Mouse (Mus musculus) forebrain, postnatal 0 days (tissue): ENCODE measurements at regions not wholly inside any gene's neighbourhood (a gene's known extent, or its start where the extent isn't known, plus 50 kb on each side); places are given as distances from the start of the nearest gene placed in this dataset.
A peak's percentile ranks its signal among the peaks of the same experiment; 100 is the strongest.

Source experiments
- ATAC-seq: fragments of 200-750 bp; cut with Nextera tagmentation; 2 replicates; pipeline ENCODE4 v1.8.0; 2017; ENCODE audit warnings: mild to moderate bottlenecking, moderate library complexity
- DNase-seq: peaks from one replicate; pipeline ENCODE4 v3.0.0-alpha.2; 2015
- H3K27ac ChIP-seq: fragments of 300-500 bp; sonication (generic); 2 replicates; pipeline ENCODE4 v1.5.1; 2014; ENCODE audit warnings: low read depth, mild to moderate bottlenecking, antibody characterized with exemption, low read length, moderate library complexity, mixed read lengths
- H3K27me3 ChIP-seq: fragments of 300-500 bp; sonication (generic); 2 replicates; pipeline ENCODE4 v1.6.1; 2014; ENCODE audit warnings: mild to moderate bottlenecking, low read length, mixed read lengths; ENCODE audit not compliant: insufficient read depth
- H3K36me3 ChIP-seq: fragments of 300-500 bp; sonication (generic); 2 replicates; pipeline ENCODE4 v1.6.1; 2014; ENCODE audit warnings: mild to moderate bottlenecking, moderate library complexity; ENCODE audit not compliant: insufficient read depth
- H3K4me1 ChIP-seq: fragments of 300-500 bp; sonication (generic); 2 replicates; pipeline ENCODE4 v1.6.1; 2014; ENCODE audit warnings: antibody characterized with exemption; ENCODE audit not compliant: insufficient read depth
- H3K4me2 ChIP-seq: fragments of 300-500 bp; sonication (generic); 2 replicates; pipeline ENCODE4 v1.6.1; 2014; ENCODE audit warnings: low read depth, mild to moderate bottlenecking, moderate library complexity
- H3K4me3 ChIP-seq: fragments of 300-500 bp; sonication (generic); 2 replicates; pipeline ENCODE4 v1.5.1; 2014; ENCODE audit warnings: low read depth, low read length, mixed read lengths
- H3K9ac ChIP-seq: fragments of 300-500 bp; sonication (generic); 2 replicates; pipeline ENCODE4 v1.6.1; 2014; ENCODE audit warnings: mild to moderate bottlenecking
- H3K9me3 ChIP-seq: fragments of 300-500 bp; sonication (generic); 2 replicates; pipeline ENCODE4 v1.6.1; 2016; ENCODE audit warnings: low read length
- CTCF ChIP-seq: sonication (generic); IDR thresholded peaks from 2 replicates; pipeline ENCODE4 v1.5.1; 2016; ENCODE audit warnings: antibody characterized with exemption, control low read depth, low read depth
- WGBS: fragments of 180-500 bp; shearing (Covaris S2); extraction: QIAGEN DNeasy Blood & Tissue Kit; methylation state at CpG from one replicate; pipeline ENCODE4 v1.1.7; 2014; 5-methylcytosine and 5-hydroxymethylcytosine counted together

DNA sequence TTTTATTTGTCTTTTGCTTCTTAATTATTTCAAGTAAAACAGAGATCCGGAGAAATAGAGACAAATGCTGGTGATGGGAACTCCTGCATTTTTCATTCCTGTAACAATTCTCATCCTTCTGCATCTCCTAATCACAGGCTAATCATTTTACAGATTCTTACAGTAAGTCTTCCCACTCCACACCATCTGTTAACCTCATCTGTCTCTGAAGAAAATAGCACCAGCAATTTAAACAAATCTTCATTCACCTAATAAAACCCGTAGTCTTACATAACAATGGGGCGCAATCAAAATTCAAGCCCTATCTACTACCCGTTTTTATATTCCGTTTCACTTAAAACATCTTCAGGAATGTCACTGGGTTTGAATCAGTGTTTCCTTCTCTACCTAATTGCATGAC, 960.6 kb upstream of the Flrt2 start:
- no peak for ATAC-seq
- Histone ChIP-seq H3K36me3 (no peaks in the 10 kb centered on the region), H3K4me3 (no peak overlapping the region), H3K27me3 (no peaks in the 10 kb centered on the region), H3K27ac (no peak overlapping the region), H3K4me1 (0 out of 2 replicates have a peak, but pooled peaks cover 4% of the 10 kb centered on the region), H3K4me2 (no peak overlapping the region), H3K9me3 (no peaks in the 10 kb centered on the region), H3K9ac (no peak overlapping the region)
- WGBS: 50% methylated on average over 5 of the region's 5 CpGs
- no peak for TF ChIP-seq CTCF
- peak; percentile 20 for DNase-seq

DNA sequence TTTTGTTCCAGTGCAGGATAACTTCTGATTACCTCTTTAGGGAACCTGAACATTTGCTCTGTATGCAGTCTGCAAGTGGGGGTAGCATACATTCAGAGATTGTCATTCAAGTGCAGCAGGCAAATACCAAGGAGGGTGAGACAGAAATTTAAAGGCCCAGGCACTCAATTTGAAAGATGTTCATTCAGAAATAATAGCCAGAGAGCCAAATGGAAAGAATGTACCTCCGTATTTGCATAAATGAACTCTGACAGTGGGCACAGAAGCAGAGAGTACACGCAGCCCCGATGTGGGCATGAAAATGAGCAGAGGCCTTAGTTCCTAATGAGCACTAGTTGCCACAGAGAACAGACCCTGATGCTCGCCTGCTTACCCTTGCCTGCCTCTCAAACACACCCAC, 958.8 kb upstream of the Flrt2 start:
- 0 out of 2 replicates have a peak, but pooled peaks cover 4% of the 10 kb centered on the region for H3K4me1 ChIP-seq
- no peak overlapping the region for H3K27ac ChIP-seq
- no peaks in the 10 kb centered on the region for H3K27me3 ChIP-seq
- WGBS: 19% methylated on average over 4 of the region's 4 CpGs
- H3K9ac ChIP-seq: no peak overlapping the region
- H3K9me3 ChIP-seq: no peaks in the 10 kb centered on the region
- DNase-seq (peak; percentile 30), ATAC-seq (0 out of 2 replicates have a peak, but pooled peaks have one; percentile 20)
- H3K4me3 ChIP-seq: no peak overlapping the region
- no peak overlapping the region for H3K4me2 ChIP-seq
- no peaks in the 10 kb centered on the region for H3K36me3 ChIP-seq
- no peak for TF ChIP-seq CTCF

DNA sequence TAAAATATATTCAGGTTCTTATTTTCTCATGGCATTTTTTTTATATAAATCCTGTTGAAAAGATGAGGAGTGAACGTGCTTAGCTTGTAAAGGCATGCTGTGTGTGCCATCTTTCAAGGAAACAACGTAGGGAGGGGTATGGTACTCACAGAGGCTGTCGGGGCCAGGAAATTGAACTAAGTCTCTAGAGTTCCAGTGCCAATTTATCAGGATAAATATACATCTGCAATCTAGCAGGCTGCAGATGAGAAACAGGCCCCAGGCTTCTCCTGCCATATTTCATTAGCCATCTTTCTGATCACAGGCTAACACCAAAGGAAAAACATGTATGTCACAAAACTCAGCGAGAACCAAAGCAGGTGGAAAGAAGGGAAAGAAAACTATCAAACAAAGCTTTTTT, 954.8 kb upstream of the Flrt2 start:
- Histone ChIP-seq H3K4me1 (no peaks in the 10 kb centered on the region), H3K27ac (no peak overlapping the region), H3K36me3 (no peaks in the 10 kb centered on the region), H3K9ac (no peak overlapping the region), H3K27me3 (no peaks in the 10 kb centered on the region), H3K9me3 (no peaks in the 10 kb centered on the region), H3K4me3 (no peak overlapping the region), H3K4me2 (no peak overlapping the region)
- 80% methylated on average over 4 of the region's 4 CpGs for WGBS
- DNase-seq (no peak), ATAC-seq (no peak)
- no peak for TF ChIP-seq CTCF

DNA sequence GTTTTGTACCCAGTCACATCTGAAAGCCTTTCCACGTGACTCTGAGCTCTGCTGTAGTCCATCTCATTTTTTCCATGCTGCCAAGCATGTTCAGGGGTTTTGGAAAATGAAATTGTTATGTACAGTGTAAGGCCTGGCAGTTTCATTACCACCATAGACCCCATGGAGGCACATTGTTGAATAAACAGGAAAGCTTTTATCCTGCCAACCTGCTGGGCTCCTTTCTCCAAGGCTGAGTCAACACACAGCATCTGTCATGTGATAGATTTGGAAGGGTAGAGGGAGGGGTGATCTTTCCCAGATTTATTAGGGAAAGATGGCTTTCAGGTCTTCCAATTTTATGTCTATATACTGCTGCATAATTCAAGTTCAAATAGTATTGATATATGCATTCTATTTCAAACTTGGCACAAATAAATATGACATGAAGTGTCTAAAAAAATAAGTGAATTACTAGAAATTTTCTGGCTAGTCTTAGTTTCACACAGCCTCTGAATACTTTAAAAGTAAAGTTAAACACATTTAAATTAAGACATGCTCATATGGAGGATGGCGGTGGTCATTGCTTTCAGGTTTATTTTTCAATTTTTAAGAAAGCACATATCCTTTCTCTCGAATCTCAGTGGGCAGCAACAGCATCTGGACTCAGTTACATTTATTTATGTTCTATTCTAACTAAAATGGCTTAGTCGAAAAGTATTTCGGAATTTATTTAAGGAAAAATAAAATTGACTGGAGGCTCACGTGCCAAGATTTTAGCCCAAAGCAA, 942.1 kb upstream of the Flrt2 start:
- Histone ChIP-seq H3K4me1 (no peaks in the 10 kb centered on the region), H3K4me2 (no peak overlapping the region), H3K9me3 (no peaks in the 10 kb centered on the region), H3K4me3 (no peak overlapping the region), H3K27ac (no peak overlapping the region), H3K27me3 (no peaks in the 10 kb centered on the region), H3K36me3 (no peaks in the 10 kb centered on the region), H3K9ac (no peak overlapping the region)
- peak; percentile 20 for DNase-seq
- peak; percentile 43; the same call in 1 of the 2 replicates for ATAC-seq
- WGBS: 74% methylated on average over 6 of the region's 6 CpGs
- TF ChIP-seq CTCF: no peak

DNA sequence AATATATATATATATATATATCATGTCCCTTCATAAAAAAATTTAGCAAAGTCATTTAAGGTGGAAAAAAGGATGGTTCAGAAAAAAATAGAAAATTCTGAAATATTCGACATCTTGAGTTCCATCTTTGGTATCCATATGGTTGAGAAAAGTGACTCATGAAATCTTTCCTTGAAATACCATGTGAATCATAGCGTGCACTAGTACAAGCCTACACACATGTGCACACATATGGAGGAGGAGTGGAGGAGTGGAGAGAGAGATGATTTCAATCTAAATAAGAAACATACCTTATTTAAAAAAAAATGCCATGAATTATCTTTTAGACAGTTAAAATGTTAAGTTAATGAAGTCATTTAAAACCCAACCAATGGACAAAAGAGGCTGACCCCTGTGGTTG, 936.3 kb upstream of the Flrt2 start:
- Histone ChIP-seq H3K4me2 (no peak overlapping the region), H3K4me3 (no peak overlapping the region), H3K27ac (no peak overlapping the region), H3K27me3 (no peaks in the 10 kb centered on the region), H3K36me3 (no peaks in the 10 kb centered on the region), H3K9ac (no peak overlapping the region), H3K4me1 (no peaks in the 10 kb centered on the region), H3K9me3 (no peaks in the 10 kb centered on the region)
- ATAC-seq (no peak), DNase-seq (no peak)
- 83% methylated on average over 2 of the region's 2 CpGs for WGBS
- TF ChIP-seq CTCF: no peak

DNA sequence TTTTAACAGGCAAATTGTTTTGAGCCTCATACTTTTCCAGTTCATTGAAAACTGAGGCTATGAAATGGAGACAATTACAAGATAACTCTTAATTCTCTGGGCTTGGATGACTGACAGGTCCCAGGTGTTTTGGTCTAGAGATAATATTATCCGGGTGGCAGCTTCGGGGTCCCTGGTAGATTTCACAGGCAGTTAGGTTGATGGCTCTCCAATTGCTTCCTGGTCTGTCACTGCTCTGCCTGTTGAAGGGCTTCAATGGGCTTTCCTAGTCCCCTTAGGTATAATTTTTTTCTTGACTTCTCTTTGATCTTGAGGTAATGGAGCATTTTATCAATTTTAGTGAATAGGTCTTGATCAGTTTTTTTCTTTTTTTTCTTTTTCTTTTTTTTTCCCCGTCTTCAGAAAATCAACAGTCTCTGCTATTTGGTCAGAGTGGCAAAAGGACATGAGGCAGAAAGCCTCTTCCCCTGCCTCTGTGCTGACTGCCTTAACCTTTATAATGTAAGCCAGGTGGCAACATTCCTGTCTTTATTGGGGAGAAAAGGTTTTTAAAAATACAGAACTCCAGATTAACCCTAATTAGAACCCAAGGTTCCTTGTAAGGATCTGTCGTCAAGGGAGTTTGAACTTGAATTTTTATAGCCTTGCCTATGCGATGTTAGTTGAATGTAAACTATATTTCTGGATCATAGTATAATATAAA, 896.0 kb upstream of the Flrt2 start:
- no peak overlapping the region for H3K4me2 ChIP-seq
- no peak overlapping the region for H3K4me3 ChIP-seq
- no peak for TF ChIP-seq CTCF
- no peaks in the 10 kb centered on the region for H3K36me3 ChIP-seq
- H3K27ac ChIP-seq: no peak overlapping the region
- no peaks in the 10 kb centered on the region for H3K27me3 ChIP-seq
- DNase-seq (no peak), ATAC-seq (no peak)
- no peak overlapping the region for H3K9ac ChIP-seq
- WGBS: 82% methylated on average over 5 of the region's 5 CpGs
- no peaks in the 10 kb centered on the region for H3K9me3 ChIP-seq
- no peaks in the 10 kb centered on the region for H3K4me1 ChIP-seq

DNA sequence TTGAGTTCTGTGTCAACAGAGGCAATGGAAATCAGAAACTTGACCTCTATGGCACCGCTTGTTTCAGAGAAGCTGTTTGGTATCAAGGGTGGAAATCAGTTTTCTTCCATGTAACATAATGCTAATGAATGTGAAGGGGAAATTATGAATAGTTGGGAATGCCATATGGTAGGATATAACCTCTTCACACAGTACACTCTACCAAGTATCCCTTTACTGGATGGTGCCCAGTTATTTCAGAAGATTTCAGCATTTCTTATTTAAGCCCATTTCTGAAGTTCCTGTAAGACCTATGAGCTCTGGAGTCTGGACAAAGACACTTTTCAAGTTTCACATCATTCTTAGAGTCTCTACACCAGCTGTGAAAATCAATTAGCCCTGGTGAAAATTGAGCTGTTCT, 887.3 kb upstream of the Flrt2 start:
- ATAC-seq: no peak
- DNase-seq: no peak

More for the DNA sequence above, 887.3 kb upstream of the Flrt2 start:
- WGBS: 96% methylated on average over 1 of the region's 1 CpGs
- H3K9me3 ChIP-seq: no peaks in the 10 kb centered on the region
- H3K4me1 ChIP-seq: no peaks in the 10 kb centered on the region
- no peak overlapping the region for H3K9ac ChIP-seq
- H3K27me3 ChIP-seq: no peaks in the 10 kb centered on the region
- no peak overlapping the region for H3K4me2 ChIP-seq
- H3K27ac ChIP-seq: no peak overlapping the region
- no peak overlapping the region for H3K4me3 ChIP-seq
- TF ChIP-seq CTCF: no peak
- no peaks in the 10 kb centered on the region for H3K36me3 ChIP-seq
